Mouse (Mus musculus): ENCODE measurements around the gene Ppp2r3a. TPM values are rescaled to one million over a fixed set of nuclear protein-coding genes. Genes with fewer than 3 reads are reported as not detected.

Ppp2r3a gene
- total and polyA plus RNA-seq, 3 experiments: 1.1 to 3.0 TPM; not detected in 1

DNA sequence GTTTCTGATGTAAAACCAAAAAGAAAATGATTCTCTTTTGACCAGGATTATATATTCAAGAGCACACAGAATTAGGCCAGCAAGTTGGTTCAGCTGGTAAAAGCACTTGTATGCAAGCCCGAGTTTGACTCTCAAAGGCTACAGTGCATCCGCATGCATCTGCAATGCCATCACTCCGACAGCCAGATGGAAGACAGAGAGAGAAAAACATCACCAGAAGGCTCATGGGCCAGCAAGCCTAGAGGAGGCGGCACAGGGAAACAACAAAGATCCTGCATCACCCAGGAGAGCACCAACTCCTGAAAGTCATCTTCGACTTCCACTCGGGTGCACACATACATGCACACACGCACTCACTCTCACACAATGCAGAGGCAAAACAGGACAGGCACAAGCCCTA, 4.1 kb downstream of the Ppp2r3a start:
- Histone ChIP-seq H3K79me2 (ENCODE audit: control insufficient read depth, insufficient read depth, low read length, poor library complexity) (no peaks in the 10 kb centered on the region), H3K9me3 (replicated peaks; ENCODE audit: insufficient read depth, low read length) (no peaks in the 10 kb centered on the region), H3K36me3 (ENCODE audit: control insufficient read depth in 1 of 2, insufficient read depth in 2 of 2, low read length in 2 of 2) (peaks cover 0 to 5% of the 10 kb centered on the region in 2 experiments; a peak in 2 of 4 replicates), H3K27me3 (ENCODE audit: control insufficient read depth in 1 of 2, insufficient read depth in 2 of 2, low read length in 2 of 2) (no peaks in the 10 kb centered on the region), H3K4me3 (ENCODE audit: control insufficient read depth in 1 of 2, insufficient read depth in 1 of 2, low read depth in 2 of 2, low read length in 2 of 2) (no peak overlapping the region), H3K4me1 (ENCODE audit: control insufficient read depth in 1 of 2, insufficient read depth in 2 of 2, low read length in 2 of 2) (peaks cover 8 to 15% of the 10 kb centered on the region in 2 experiments; a peak in 2 of 4 replicates), H3K27ac (ENCODE audit: control insufficient read depth, low read depth, low read length) (no peak overlapping the region), H3K9ac (ENCODE audit: control insufficient read depth, low read depth, low read length, poor library complexity, severe bottlenecking) (no peak overlapping the region)
- TF ChIP-seq CHD1 (IDR thresholded peaks at IDR 0.05; ENCODE audit: low read depth, low read length): no peak
- no peak for TF ChIP-seq POLR2A (IDR thresholded peaks at IDR 0.05; ENCODE audit: control insufficient read depth in 1 of 2, insufficient read depth in 1 of 2, low read depth in 1 of 2, low read length in 2 of 2, poor library complexity in 1 of 2)
- TF ChIP-seq EP300 (IDR thresholded peaks at IDR 0.05; ENCODE audit: low read depth in 1 of 2, low read length in 2 of 2): no peak
- TF ChIP-seq MAZ (IDR thresholded peaks at IDR 0.05; ENCODE audit: low read depth, low read length): no peak
- no peak for TF ChIP-seq POLR2AphosphoS2 (IDR thresholded peaks at IDR 0.05; ENCODE audit: low read length)
- no peak for TF ChIP-seq USF1 (IDR thresholded peaks at IDR 0.05; ENCODE audit: low read depth, low read length)
- no peak for TF ChIP-seq BHLHE40 (IDR thresholded peaks at IDR 0.05; ENCODE audit: borderline replicate concordance, low read depth, low read length)
- no peak for TF ChIP-seq TBP (IDR thresholded peaks at IDR 0.05; ENCODE audit: low read depth, low read length)
- no peak for TF ChIP-seq JUND (IDR thresholded peaks at IDR 0.05; ENCODE audit: low read depth, low read length)
- TF ChIP-seq MAFK (IDR thresholded peaks at IDR 0.05; ENCODE audit: borderline replicate concordance, low read depth, low read length): no peak
- no peak for TF ChIP-seq RAD21 (IDR thresholded peaks at IDR 0.05; ENCODE audit: low read depth, low read length)
- no peak for DNase-seq (ENCODE audit: low read depth, low spot score)

DNA sequence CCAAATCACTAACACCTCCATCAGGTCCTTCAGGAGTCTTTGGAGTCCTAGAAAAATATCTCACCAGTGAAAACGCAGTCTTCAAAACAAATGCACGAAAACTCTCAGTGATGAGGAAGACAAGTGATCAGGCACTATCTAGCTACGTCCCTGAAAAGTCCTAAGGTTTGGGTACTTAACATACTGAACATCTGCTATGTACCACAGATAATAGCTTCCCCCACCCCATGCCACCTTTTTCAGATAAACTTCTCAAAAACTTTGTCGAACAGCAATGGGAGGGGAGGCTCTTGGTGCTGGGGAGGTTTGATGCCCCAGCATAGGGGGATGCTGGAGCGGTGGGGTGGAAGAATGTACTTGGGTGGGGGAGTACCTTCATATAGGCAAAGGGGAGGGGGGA, 6.1 kb downstream of the Ppp2r3a start:
- Histone ChIP-seq H3K79me2 (ENCODE audit: control insufficient read depth, insufficient read depth, low read length, poor library complexity) (no peaks in the 10 kb centered on the region), H3K27ac (ENCODE audit: control insufficient read depth, low read depth, low read length) (no peak overlapping the region), H3K36me3 (ENCODE audit: control insufficient read depth in 1 of 2, insufficient read depth in 2 of 2, low read length in 2 of 2) (no peaks in the 10 kb centered on the region), H3K27me3 (ENCODE audit: control insufficient read depth in 1 of 2, insufficient read depth in 2 of 2, low read length in 2 of 2) (no peaks in the 10 kb centered on the region), H3K4me3 (ENCODE audit: control insufficient read depth in 1 of 2, insufficient read depth in 1 of 2, low read depth in 2 of 2, low read length in 2 of 2) (no peak overlapping the region), H3K9me3 (replicated peaks; ENCODE audit: insufficient read depth, low read length) (no peaks in the 10 kb centered on the region), H3K4me1 (ENCODE audit: control insufficient read depth in 1 of 2, insufficient read depth in 2 of 2, low read length in 2 of 2) (peaks cover 4 to 12% of the 10 kb centered on the region in 2 experiments; a peak in 2 of 4 replicates), H3K9ac (ENCODE audit: control insufficient read depth, low read depth, low read length, poor library complexity, severe bottlenecking) (no peak overlapping the region)
- DNase-seq (ENCODE audit: low read depth, low spot score): no peak
- peak; percentile 35; the same call in 1 of the 2 replicates for TF ChIP-seq TCF12 (IDR thresholded peaks at IDR 0.05; ENCODE audit: low read depth, low read length)
- TF ChIP-seq TAL1 (IDR thresholded peaks at IDR 0.05; ENCODE audit: low read length): no peak
- peak in 1 of 2 experiments; percentile 13; a peak in 1 of 4 replicates for TF ChIP-seq EP300 (IDR thresholded peaks at IDR 0.05; ENCODE audit: low read depth in 1 of 2, low read length in 2 of 2)

DNA sequence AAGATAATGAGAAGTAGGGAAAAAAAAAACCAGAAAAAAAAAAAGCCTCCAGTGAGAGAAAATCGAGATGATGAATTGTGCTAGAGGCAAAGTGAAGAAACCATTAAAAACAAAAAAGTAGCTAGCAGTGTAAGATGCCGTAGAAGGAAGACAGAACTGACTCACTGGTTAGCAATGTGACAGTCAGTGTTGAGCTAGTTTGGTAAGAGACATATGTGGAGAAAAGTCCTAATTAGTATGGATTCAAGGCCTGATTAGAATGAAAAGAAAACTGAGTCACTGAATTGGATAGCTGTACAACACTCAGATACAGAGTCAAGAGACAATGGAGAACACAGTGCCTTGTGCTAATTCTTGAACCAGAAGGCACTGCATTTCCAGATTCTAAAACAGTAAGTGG, 7.9 kb downstream of the Ppp2r3a start:
- Histone ChIP-seq H3K4me3 (ENCODE audit: control insufficient read depth in 1 of 2, insufficient read depth in 1 of 2, low read depth in 2 of 2, low read length in 2 of 2) (no peak overlapping the region), H3K9ac (ENCODE audit: control insufficient read depth, low read depth, low read length, poor library complexity, severe bottlenecking) (no peak overlapping the region), H3K36me3 (ENCODE audit: control insufficient read depth in 1 of 2, insufficient read depth in 2 of 2, low read length in 2 of 2) (no peaks in the 10 kb centered on the region), H3K27ac (ENCODE audit: control insufficient read depth, low read depth, low read length) (no peak overlapping the region), H3K9me3 (replicated peaks; ENCODE audit: insufficient read depth, low read length) (no peaks in the 10 kb centered on the region), H3K27me3 (ENCODE audit: control insufficient read depth in 1 of 2, insufficient read depth in 2 of 2, low read length in 2 of 2) (no peaks in the 10 kb centered on the region), H3K79me2 (ENCODE audit: control insufficient read depth, insufficient read depth, low read length, poor library complexity) (no peaks in the 10 kb centered on the region), H3K4me1 (ENCODE audit: control insufficient read depth in 1 of 2, insufficient read depth in 2 of 2, low read length in 2 of 2) (peaks cover 0 to 7% of the 10 kb centered on the region in 2 experiments; a peak in 1 of 4 replicates)
- TF ChIP-seq ZNF384 (IDR thresholded peaks at IDR 0.05; ENCODE audit: low read depth, low read length) (peak; percentile 83), MAFK (IDR thresholded peaks at IDR 0.05; ENCODE audit: borderline replicate concordance, low read depth, low read length) (no peak)
- no peak for DNase-seq (ENCODE audit: low read depth, low spot score)
